Mouse (Mus musculus): ENCODE measurements at regions not wholly inside any gene's neighbourhood (a gene's known extent, or its start where the extent isn't known, plus 50 kb on each side); places are given as distances from the start of the nearest gene placed in this dataset.
A peak's percentile ranks its signal among the peaks of the same experiment; 100 is the strongest.
"Not testable (repeated sequence)": the region's sequence is repeated elsewhere in the genome, so short reads cannot be mapped to it uniquely, and the experiment has no call there.

DNA sequence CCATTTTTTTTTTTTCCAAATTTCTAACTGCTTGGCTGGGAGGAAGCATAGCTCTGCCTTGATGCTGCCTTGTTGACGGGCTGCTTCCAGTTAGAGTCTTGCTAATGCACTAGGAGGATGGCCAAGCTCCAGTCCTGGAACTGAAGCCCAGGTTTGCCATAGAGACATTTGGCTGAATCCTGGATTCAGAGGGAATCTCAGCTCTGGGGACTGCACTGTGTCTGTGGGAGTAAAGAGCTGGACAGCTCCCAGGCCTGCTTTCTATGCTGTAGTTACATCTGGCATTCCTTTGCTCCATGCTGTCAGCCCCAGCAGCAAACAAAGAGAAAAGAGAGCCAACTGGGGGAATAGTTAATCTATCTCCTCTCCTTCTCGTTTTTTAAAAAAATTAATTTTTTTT, 392.5 kb upstream of the Stxbp6 start:
- Histone ChIP-seq H3K4me3 (no peak overlapping the region), H3K9me3 (no peaks in the 10 kb centered on the region), H3K36me3 (replicated peaks) (no peaks in the 10 kb centered on the region), H3K27me3 (replicated peaks; ENCODE audit: low read depth, poor library complexity, severe bottlenecking) (no peaks in the 10 kb centered on the region), H3K4me1 (no peaks in the 10 kb centered on the region), H3K27ac (replicated peaks) (no peak overlapping the region)
- DNase-seq (ENCODE audit: low spot score), result peak; percentile 40
- 52% methylated on average over 2 of the region's 2 CpGs for WGBS

DNA sequence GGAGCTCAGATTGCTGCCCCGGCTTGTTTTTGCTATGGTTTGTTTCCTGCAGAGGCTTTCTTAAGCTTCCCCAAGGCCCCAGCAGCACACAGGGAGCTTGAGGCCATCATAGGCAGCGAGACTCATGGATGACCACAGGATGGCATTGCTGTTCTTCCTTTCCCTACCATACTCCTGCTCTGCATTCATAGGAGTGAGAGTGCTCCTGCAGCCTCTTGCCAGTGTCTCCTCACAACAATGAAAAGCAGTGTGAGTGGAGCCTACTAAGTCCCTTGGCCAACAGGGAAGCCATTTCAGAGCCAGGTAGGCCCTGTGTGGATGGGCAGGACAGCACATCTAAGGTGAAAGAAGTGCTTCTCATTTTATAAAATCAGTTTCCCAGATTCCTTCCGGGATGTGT, 391.6 kb upstream of the Stxbp6 start:
- H3K36me3 ChIP-seq (replicated peaks), result no peaks in the 10 kb centered on the region
- DNase-seq (ENCODE audit: low spot score), result peak; percentile 15
- 61% methylated on average over 3 of the region's 3 CpGs for WGBS
- no peak overlapping the region for H3K27ac ChIP-seq (replicated peaks)
- H3K27me3 ChIP-seq (replicated peaks; ENCODE audit: low read depth, poor library complexity, severe bottlenecking), result no peaks in the 10 kb centered on the region
- H3K9me3 ChIP-seq, result no peaks in the 10 kb centered on the region
- no peaks in the 10 kb centered on the region for H3K4me1 ChIP-seq
- no peak overlapping the region for H3K4me3 ChIP-seq

DNA sequence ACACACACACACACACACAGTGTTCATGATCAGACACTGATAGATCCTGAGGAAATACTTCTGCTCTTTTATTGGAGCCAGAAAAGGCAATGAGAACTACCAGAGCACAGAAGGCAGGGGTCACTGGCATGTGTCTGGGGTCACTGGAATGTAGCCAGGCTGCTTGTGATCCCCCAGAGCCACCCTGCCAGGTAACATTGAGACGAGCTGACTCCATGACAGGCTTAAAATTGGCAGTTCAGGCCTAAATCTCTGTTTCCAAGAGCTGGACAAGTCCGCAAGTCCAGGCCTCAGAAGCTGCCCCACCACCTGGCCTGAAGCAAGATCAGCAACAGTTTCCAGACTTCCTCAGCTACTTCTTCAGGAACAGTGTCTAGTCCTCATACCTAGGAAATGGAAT, 390.4 kb upstream of the Stxbp6 start:
- WGBS, result 73% methylated on average over 2 of the region's 2 CpGs
- no peak overlapping the region for H3K4me3 ChIP-seq

DNA sequence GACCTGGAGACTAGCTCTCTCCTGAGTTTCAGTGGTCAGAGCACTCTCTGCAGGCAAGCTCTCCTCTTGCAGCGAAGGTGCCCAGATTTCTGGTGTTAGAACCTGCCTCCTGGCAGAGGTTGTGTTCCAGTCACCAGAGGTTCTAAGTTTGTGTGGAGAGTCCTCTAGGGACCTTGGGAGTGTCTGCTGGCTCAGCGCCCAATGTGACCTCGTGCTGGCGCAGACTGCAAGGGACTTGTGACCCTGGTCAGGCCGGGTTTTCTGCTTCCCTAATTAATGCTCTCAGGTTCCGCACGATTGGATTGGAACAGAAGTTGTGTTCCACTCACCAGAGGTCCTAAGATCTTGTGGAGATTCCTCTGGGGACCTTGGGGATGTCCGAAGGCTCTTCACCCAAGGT, 384.2 kb upstream of the Stxbp6 start:
- H3K27me3 ChIP-seq (replicated peaks; ENCODE audit: low read depth, poor library complexity, severe bottlenecking); H3K4me3 ChIP-seq; H3K4me1 ChIP-seq; H3K27ac ChIP-seq (replicated peaks); H3K9me3 ChIP-seq; DNase-seq (ENCODE audit: low spot score); H3K36me3 ChIP-seq (replicated peaks): not testable (repeated sequence)
- WGBS, result 84% methylated on average over 8 of the region's 8 CpGs

More for the DNA sequence above, 390.4 kb upstream of the Stxbp6 start:
- H3K4me1 ChIP-seq, result no peaks in the 10 kb centered on the region
- H3K27ac ChIP-seq (replicated peaks), result no peak overlapping the region
- H3K36me3 ChIP-seq (replicated peaks), result no peaks in the 10 kb centered on the region
- H3K9me3 ChIP-seq, result no peaks in the 10 kb centered on the region
- H3K27me3 ChIP-seq (replicated peaks; ENCODE audit: low read depth, poor library complexity, severe bottlenecking), result no peaks in the 10 kb centered on the region
- DNase-seq (ENCODE audit: low spot score), result no peak

DNA sequence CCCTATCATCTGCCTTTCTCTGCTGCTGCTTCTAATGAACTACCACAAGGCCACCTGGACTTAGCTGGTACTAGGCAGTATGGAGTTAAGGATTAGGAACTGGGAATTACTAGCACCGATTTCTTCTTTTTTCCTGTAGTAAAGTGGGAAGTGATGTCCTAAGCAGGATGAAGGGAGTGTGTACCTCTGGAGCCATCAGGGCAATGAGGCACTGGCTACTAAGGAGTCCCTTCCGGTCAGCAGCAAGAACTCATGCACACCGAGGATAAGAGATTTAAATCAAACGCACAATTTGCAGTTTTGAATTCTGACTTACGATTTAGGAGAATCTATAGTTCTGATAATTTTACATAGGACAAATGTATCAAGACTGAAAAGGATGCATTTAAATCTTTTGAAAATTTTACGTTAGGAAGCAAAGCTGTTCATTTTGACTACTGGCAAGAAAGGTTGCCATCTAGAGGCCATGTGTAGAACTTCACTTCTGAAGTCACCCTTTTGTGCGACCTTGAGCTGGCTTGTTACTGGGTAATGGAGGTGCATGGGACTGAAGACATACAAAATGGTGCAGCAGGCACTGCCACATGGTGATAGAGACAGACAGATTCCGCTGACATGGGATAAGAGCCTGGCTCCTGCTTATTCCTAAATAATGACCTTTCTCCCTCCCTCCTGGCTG, 369.1 kb upstream of the Stxbp6 start:
- H3K9me3 ChIP-seq, result no peaks in the 10 kb centered on the region
- no peaks in the 10 kb centered on the region for H3K27me3 ChIP-seq (replicated peaks; ENCODE audit: low read depth, poor library complexity, severe bottlenecking)
- DNase-seq (ENCODE audit: low spot score), result peak; percentile 31
- no peak overlapping the region for H3K4me3 ChIP-seq
- 0 out of 2 replicates have a peak, but pooled peaks cover 8% of the 10 kb centered on the region for H3K4me1 ChIP-seq
- WGBS, result 64% methylated on average over 8 of the region's 8 CpGs
- H3K27ac ChIP-seq (replicated peaks), result no peak overlapping the region
- no peaks in the 10 kb centered on the region for H3K36me3 ChIP-seq (replicated peaks)

DNA sequence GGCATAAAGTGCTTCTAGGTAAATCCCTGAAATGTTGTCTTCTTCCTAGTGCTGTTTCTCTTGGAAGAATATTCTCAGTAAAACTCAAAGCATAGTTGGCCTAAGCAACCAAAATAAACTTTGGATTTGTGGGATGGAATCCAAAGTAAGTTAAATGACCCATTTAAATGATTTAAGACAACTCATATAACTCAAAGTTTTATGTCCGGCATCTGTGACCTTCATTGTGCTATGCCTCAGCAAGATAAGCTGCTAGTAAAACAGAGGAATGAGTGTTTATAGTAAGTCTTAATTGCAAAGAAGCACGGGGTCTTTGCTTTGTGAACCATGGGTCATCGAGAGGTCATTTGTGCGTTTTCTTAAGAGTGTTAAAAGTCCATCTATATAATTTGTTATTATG, 368.0 kb upstream of the Stxbp6 start:
- H3K4me1 ChIP-seq, result 0 out of 2 replicates have a peak, but pooled peaks cover 8% of the 10 kb centered on the region
- H3K9me3 ChIP-seq, result no peaks in the 10 kb centered on the region
- H3K4me3 ChIP-seq, result no peak overlapping the region
- DNase-seq (ENCODE audit: low spot score), result no peak
- no peaks in the 10 kb centered on the region for H3K27me3 ChIP-seq (replicated peaks; ENCODE audit: low read depth, poor library complexity, severe bottlenecking)
- 41% methylated on average over 4 of the region's 4 CpGs for WGBS
- no peaks in the 10 kb centered on the region for H3K36me3 ChIP-seq (replicated peaks)
- no peak overlapping the region for H3K27ac ChIP-seq (replicated peaks)

DNA sequence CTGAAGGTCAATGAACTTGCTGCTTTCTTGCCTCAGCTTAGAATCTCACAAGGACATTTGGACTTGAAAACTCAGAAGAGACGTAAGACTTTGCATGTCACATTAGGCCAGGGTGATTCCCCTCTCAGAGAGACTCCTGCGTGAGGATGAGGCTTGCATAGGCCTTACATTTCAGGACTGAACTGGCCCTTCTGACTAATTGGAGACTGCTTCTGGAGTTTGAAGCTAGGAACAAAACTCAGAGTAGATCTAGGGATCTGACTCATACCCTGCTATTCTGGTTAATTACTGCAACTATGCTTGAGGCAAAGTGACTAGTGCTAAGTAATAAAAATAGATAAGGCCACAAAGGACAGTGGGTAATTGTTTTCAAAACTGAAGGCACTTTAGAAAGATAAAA, 365.2 kb upstream of the Stxbp6 start:
- H3K27me3 ChIP-seq (replicated peaks; ENCODE audit: low read depth, poor library complexity, severe bottlenecking), result no peaks in the 10 kb centered on the region
- no peak overlapping the region for H3K27ac ChIP-seq (replicated peaks)
- WGBS, result 79% methylated on average over 2 of the region's 2 CpGs
- no peaks in the 10 kb centered on the region for H3K9me3 ChIP-seq
- no peak for DNase-seq (ENCODE audit: low spot score)
- no peaks in the 10 kb centered on the region for H3K36me3 ChIP-seq (replicated peaks)
- 0 out of 2 replicates have a peak, but pooled peaks cover 8% of the 10 kb centered on the region for H3K4me1 ChIP-seq
- H3K4me3 ChIP-seq, result no peak overlapping the region

DNA sequence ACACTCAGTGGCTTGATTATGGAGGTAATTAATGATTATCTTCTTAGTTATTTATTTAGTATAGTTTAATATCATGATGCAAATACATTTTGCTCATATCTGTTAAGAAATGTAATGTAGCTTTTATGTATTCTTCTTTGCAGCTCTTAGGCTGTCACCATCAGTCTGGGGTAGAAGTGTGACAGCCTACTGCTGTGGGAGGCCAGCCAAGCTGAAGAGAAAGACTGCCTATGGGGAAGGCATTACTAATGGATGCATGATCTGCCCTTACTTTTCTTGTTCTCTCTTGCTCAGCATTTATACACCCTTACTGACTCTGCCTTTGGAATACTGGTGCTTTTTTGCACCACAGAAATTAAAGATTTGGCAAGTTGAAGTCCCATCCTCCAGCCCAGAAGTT, 362.8 kb upstream of the Stxbp6 start:
- DNase-seq (ENCODE audit: low spot score), result no peak
- Histone ChIP-seq H3K36me3 (replicated peaks) (no peaks in the 10 kb centered on the region), H3K27me3 (replicated peaks; ENCODE audit: low read depth, poor library complexity, severe bottlenecking) (no peaks in the 10 kb centered on the region), H3K27ac (replicated peaks) (no peak overlapping the region), H3K9me3 (no peaks in the 10 kb centered on the region), H3K4me1 (0 out of 2 replicates have a peak, but pooled peaks cover 3% of the 10 kb centered on the region), H3K4me3 (no peak overlapping the region)

DNA sequence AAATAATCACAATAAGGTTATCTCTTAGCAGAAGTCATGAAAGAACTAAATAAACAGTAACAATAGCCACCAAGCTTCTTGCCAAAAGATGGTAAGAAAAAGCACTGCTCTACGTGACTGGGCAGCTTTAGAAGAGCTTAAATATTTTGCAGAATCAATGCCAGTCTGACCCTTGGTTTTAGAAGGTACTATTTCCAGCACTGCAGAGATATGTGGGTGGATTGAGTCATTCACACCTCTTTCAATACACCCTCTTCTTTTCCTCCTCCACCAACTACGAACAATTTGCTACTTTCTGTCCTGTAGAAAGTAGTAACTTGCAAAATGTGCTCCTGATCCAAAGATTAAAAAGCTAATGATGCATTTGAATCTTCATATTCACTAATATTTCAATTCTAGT, 324.9 kb upstream of the Stxbp6 start:
- Histone ChIP-seq H3K9me3 (no peaks in the 10 kb centered on the region), H3K4me3 (no peak overlapping the region), H3K36me3 (replicated peaks) (no peaks in the 10 kb centered on the region), H3K27me3 (replicated peaks; ENCODE audit: low read depth, poor library complexity, severe bottlenecking) (no peaks in the 10 kb centered on the region), H3K27ac (replicated peaks) (no peak overlapping the region), H3K4me1 (no peaks in the 10 kb centered on the region)
- no peak for DNase-seq (ENCODE audit: low spot score)
- WGBS, result 82% methylated on average over 2 of the region's 2 CpGs

DNA sequence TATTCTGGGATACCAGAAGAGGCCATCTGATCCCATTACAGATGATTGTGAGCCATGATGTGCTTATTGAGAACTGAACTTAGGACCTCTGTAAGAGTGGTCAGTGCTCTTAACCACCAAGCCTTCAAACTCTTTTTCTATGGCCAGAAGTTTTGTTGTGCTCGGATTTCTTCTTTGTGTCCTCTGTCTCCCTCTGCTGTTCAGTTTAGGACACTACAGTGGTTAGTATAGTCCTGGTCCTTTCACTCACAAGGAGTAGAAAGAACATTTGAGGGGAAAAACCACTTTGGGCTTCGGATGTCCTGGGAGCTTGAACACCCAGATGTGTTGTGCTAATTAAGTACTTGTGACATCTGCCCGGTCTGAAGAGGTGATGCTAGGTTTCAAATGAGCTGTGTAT, 310.4 kb upstream of the Stxbp6 start:
- Histone ChIP-seq H3K9me3 (peaks cover 12% of the 10 kb centered on the region), H3K27ac (replicated peaks) (no peak overlapping the region), H3K27me3 (replicated peaks; ENCODE audit: low read depth, poor library complexity, severe bottlenecking) (no peaks in the 10 kb centered on the region), H3K36me3 (replicated peaks) (no peaks in the 10 kb centered on the region), H3K4me3 (no peak overlapping the region), H3K4me1 (no peaks in the 10 kb centered on the region)
- WGBS, result 66% methylated on average over 3 of the region's 3 CpGs
- no peak for DNase-seq (ENCODE audit: low spot score)
